Mouse (Mus musculus) spleen, adult 10 weeks (tissue): ENCODE results near the gene Olfr1512. TPM values are rescaled to one million over a fixed set of nuclear protein-coding genes. Genes with fewer than 3 reads are reported as not detected.

Experiments used
- polyA plus RNA-seq: library from polyadenylated mRNA; stranded (reverse); fragments of 350-450 nt; fragmentation: Illumina TruSeq; extraction: RNeasy Lipid Tissue Mini Kit (QIAGEN cat#74804); gene quantifications from one replicate; pipeline ENCODE4 v1.2.3, GENCODE M21; 2015; ENCODE audit warnings: low replicate concordance; ENCODE audit not compliant: insufficient read depth

The Olfr1512 gene
- polyA plus RNA-seq: not detected

GRCm38 (mm10) chr14:52379068-52379467 is at the start of gene Olfr1512:
Gene Olfr1512 (minus strand): TSS chr14:52379168.

GRCm38 (mm10) chr14:52414273-52414672 is 35.3 kb upstream of the Olfr1512 start, which contains the start of gene Olfr1510:
Gene Olfr1510 (minus strand): TSS chr14:52414373.

GRCm38 (mm10) chr14:52397279-52397678 is 18.3 kb upstream of the Olfr1512 start, which contains the start of gene Olfr1511:
Gene Olfr1511 (minus strand): TSS chr14:52397379.

GRCm38 (mm10) chr14:52356308-52356707 is 22.7 kb downstream of the Olfr1512 start, which contains the start of gene Olfr1513:
Gene Olfr1513 (minus strand): TSS chr14:52356408.

GRCm38 (mm10) chr14:52327910-52328812 is 50.8 kb downstream of the Olfr1512 start, which contains the start of gene Sall2:
Gene Sall2 (minus strand): TSS chr14:52328762.

Other genes with a start within 250 kb of the Olfr1512 start
- gene Supt16, start 181.8 kb downstream of the Olfr1512 start, polyA plus RNA-seq: 85.9 TPM
- 138 TPM for gene Chd8, start 121.4 kb downstream of the Olfr1512 start, polyA plus RNA-seq
- 54.8 TPM for gene Tox4, start 100.0 kb downstream of the Olfr1512 start, polyA plus RNA-seq
- gene Rab2b, start 99.6 kb downstream of the Olfr1512 start, polyA plus RNA-seq: 21.4 TPM
- gene Mettl3, start 74.0 kb downstream of the Olfr1512 start, polyA plus RNA-seq: 104 TPM
- 5.9 TPM for gene Sall2, start 50.4 kb downstream of the Olfr1512 start, polyA plus RNA-seq
- gene Olfr1513, start 22.8 kb downstream of the Olfr1512 start, polyA plus RNA-seq: not detected
- not detected for gene Olfr1511, start 18.2 kb upstream of the Olfr1512 start, polyA plus RNA-seq
- gene Olfr1510, start 35.2 kb upstream of the Olfr1512 start, polyA plus RNA-seq: not detected
- gene Olfr1509, start 63.8 kb upstream of the Olfr1512 start, polyA plus RNA-seq: not detected
- gene Olfr1508, start 88.3 kb upstream of the Olfr1512 start, polyA plus RNA-seq: not detected
- not detected for gene Olfr1507, start 116.6 kb upstream of the Olfr1512 start, polyA plus RNA-seq